Mouse (Mus musculus) MEL (cell line): ENCODE results near the gene Twnk. TPM values are rescaled to one million over a fixed set of nuclear protein-coding genes. Genes with fewer than 3 reads are reported as not detected.

Source experiments
- DNase-seq: peaks from one replicate; pipeline ENCODE4 v3.0.0; 2011; ENCODE audit warnings: low read depth, low spot score
- H3K27ac ChIP-seq: 2 replicates; pipeline ENCODE4 v1.5.1; 2012; ENCODE audit warnings: low read depth, mild to moderate bottlenecking, control low read depth, low read length, moderate library complexity; ENCODE audit not compliant: control insufficient read depth
- H3K27me3 ChIP-seq, 2 experiments: fragments of 150-350 bp in 1 of 2; sonication (generic) in 1 of 2; 2 replicates each; pipeline ENCODE4 v1.6.1; 2012; ENCODE audit warnings: low read length in 2 of 2, mild to moderate bottlenecking in 2 of 2, improper control_type of control experiment in 1 of 2, moderate library complexity in 1 of 2; ENCODE audit not compliant: insufficient read depth in 2 of 2, control insufficient read depth in 1 of 2
- H3K36me3 ChIP-seq, 2 experiments: 2 replicates each; pipeline ENCODE4 v1.6.1; 2012 to 2014; ENCODE audit warnings: low read length in 2 of 2, improper control_type of control experiment in 1 of 2, inconsistent platforms in 1 of 2, mild to moderate bottlenecking in 1 of 2; ENCODE audit not compliant: insufficient read depth in 2 of 2, control insufficient read depth in 1 of 2
- H3K4me1 ChIP-seq, 2 experiments: fragments of 150-350 bp in 1 of 2; sonication (generic) in 1 of 2; 2 replicates each; pipeline ENCODE4 v1.6.1; 2012; ENCODE audit warnings: low read length in 2 of 2, improper control_type of control experiment in 1 of 2, mild to moderate bottlenecking in 1 of 2; ENCODE audit not compliant: insufficient read depth in 2 of 2, control insufficient read depth in 1 of 2
- H3K4me3 ChIP-seq, 2 experiments: fragments of 150-350 bp in 1 of 2; sonication (generic) in 1 of 2; 2 replicates each; pipeline ENCODE4 v1.5.1; 2012; ENCODE audit warnings: low read depth in 2 of 2, low read length in 2 of 2, mild to moderate bottlenecking in 2 of 2, moderate library complexity in 2 of 2, control low read depth in 1 of 2, improper control_type of control experiment in 1 of 2; ENCODE audit not compliant: control insufficient read depth in 1 of 2, insufficient read depth in 1 of 2
- H3K79me2 ChIP-seq: 2 replicates; pipeline ENCODE4 v1.6.1; 2012; ENCODE audit warnings: mild to moderate bottlenecking, low read length, moderate library complexity; ENCODE audit not compliant: control insufficient read depth, poor library complexity, insufficient read depth
- H3K9ac ChIP-seq: 2 replicates; pipeline ENCODE4 v1.6.1; 2012; ENCODE audit warnings: low read depth, mild to moderate bottlenecking, control low read depth, low read length, moderate library complexity; ENCODE audit not compliant: control insufficient read depth, poor library complexity, severe bottlenecking
- H3K9me3 ChIP-seq: fragments of 150-350 bp; sonication (generic); replicated peaks from 2 replicates; pipeline ENCODE4 v1.6.1; 2012; ENCODE audit warnings: mild to moderate bottlenecking, low read length, improper control_type of control experiment, moderate library complexity; ENCODE audit not compliant: insufficient read depth
- CHD2 ChIP-seq: IDR thresholded peaks from 2 replicates; pipeline ENCODE4 v1.6.1; 2011; ENCODE audit warnings: low read length, improper control_type of control experiment
- CTCF ChIP-seq, 3 experiments: IDR thresholded peaks in 2 of 3; conservative IDR thresholded peaks in 1 of 3; 2 replicates each; pipeline ENCODE4 v1.5.1; 2011 to 2012; ENCODE audit warnings: low read length in 3 of 3, low read depth in 2 of 3, mild to moderate bottlenecking in 2 of 3, improper control_type of control experiment in 1 of 3, inconsistent platforms in 1 of 3, mixed read lengths in 1 of 3, moderate library complexity in 1 of 3; ENCODE audit not compliant: control insufficient read depth in 1 of 3, insufficient read depth in 1 of 3, poor library complexity in 1 of 3, severe bottlenecking in 1 of 3
- ELF1 ChIP-seq: IDR thresholded peaks from 2 replicates; pipeline ENCODE4 v1.6.1; 2014; ENCODE audit warnings: low read depth, mild to moderate bottlenecking, inconsistent platforms, low read length, improper control_type of control experiment, moderate library complexity
- EP300 ChIP-seq, 2 experiments: IDR thresholded peaks; 2 replicates each; pipeline ENCODE4 v1.6.1; 2011; ENCODE audit warnings: improper control_type of control experiment in 2 of 2, low read length in 2 of 2, low read depth in 1 of 2, mild to moderate bottlenecking in 1 of 2
- GABPA ChIP-seq: IDR thresholded peaks from 2 replicates; pipeline ENCODE4 v1.6.1; 2012; ENCODE audit warnings: low read depth, mild to moderate bottlenecking, inconsistent platforms, low read length, improper control_type of control experiment, moderate library complexity
- GATA1 ChIP-seq: IDR thresholded peaks from 2 replicates; pipeline ENCODE4 v1.6.1; 2011; ENCODE audit warnings: low read depth, low read length, improper control_type of control experiment
- HCFC1 ChIP-seq: IDR thresholded peaks from 2 replicates; pipeline ENCODE4 v1.6.1; 2012; ENCODE audit warnings: low read depth, mild to moderate bottlenecking, inconsistent platforms, low read length, improper control_type of control experiment, moderate library complexity
- MAFK ChIP-seq: IDR thresholded peaks from 2 replicates; pipeline ENCODE4 v1.6.1; 2011; ENCODE audit warnings: low read depth, mild to moderate bottlenecking, low read length, improper control_type of control experiment, borderline replicate concordance
- MXI1 ChIP-seq: IDR thresholded peaks from 2 replicates; pipeline ENCODE4 v1.6.1; 2011; ENCODE audit warnings: mild to moderate bottlenecking, low read depth, low read length, improper control_type of control experiment
- SMC3 ChIP-seq: IDR thresholded peaks from 2 replicates; pipeline ENCODE4 v1.6.1; 2011; ENCODE audit warnings: low read depth, low read length, improper control_type of control experiment
- TAL1 ChIP-seq: IDR thresholded peaks from 2 replicates; pipeline ENCODE4 v1.6.1; 2012; ENCODE audit warnings: mild to moderate bottlenecking, inconsistent platforms, low read length, moderate library complexity, mixed read lengths
- TCF12 ChIP-seq: IDR thresholded peaks from 2 replicates; pipeline ENCODE4 v1.6.1; 2014; ENCODE audit warnings: low read depth, mild to moderate bottlenecking, inconsistent platforms, low read length, improper control_type of control experiment, moderate library complexity
- UBTF ChIP-seq: IDR thresholded peaks from 2 replicates; pipeline ENCODE4 v1.6.1; 2012; ENCODE audit warnings: low read depth, mild to moderate bottlenecking, inconsistent platforms, low read length, improper control_type of control experiment, moderate library complexity, borderline replicate concordance; ENCODE audit not compliant: insufficient read depth
- ZC3H11A ChIP-seq: IDR thresholded peaks from 2 replicates; pipeline ENCODE4 v1.6.1; 2012; ENCODE audit warnings: low read depth, mild to moderate bottlenecking, inconsistent platforms, low read length, improper control_type of control experiment
- ZKSCAN1 ChIP-seq: IDR thresholded peaks from 2 replicates; pipeline ENCODE4 v1.6.1; 2012; ENCODE audit warnings: low read depth, mild to moderate bottlenecking, inconsistent platforms, low read length, improper control_type of control experiment, moderate library complexity
- polyA plus RNA-seq, 2 experiments: library from polyadenylated mRNA; stranded (reverse) in 1 of 2; unstranded in 1 of 2; fragments of >175 nt in 1 of 2; fragments of >200 nt in 1 of 2; gene quantifications; 2 replicates each; pipeline versions ENCODE4 v1.2.1 to v1.2.4; 2012; ENCODE audit warnings: low replicate concordance in 2 of 2, low read depth in 1 of 2; ENCODE audit not compliant: insufficient read length in 2 of 2, insufficient read depth in 1 of 2, missing spikeins in 1 of 2
- total RNA-seq: library from RNA; depleted of rRNA; stranded (reverse); fragments of 300-350 nt; gene quantifications from 2 replicates; pipeline ENCODE4 v1.2.3, GENCODE M21; 2012

Gene Twnk
- total and polyA plus RNA-seq, 3 experiments = 37.5 to 55.6 TPM; not detected in 1

- TF ChIP-seq ZKSCAN1 (no peak), CHD2 (no peak), GABPA (no peak)
Observed at GRCm38 (mm10) chr19:45005444-45005843, at the start of gene Twnk (continued).

- Histone ChIP-seq H3K9ac (no peak overlapping the region), H3K79me2 (no peaks in the 10 kb centered on the region), H3K4me1 (no peaks in the 10 kb centered on the region), H3K4me3 (no peak overlapping the region), H3K27me3 (no peaks in the 10 kb centered on the region), H3K9me3 (no peaks in the 10 kb centered on the region), H3K27ac (no peak overlapping the region), H3K36me3 (peaks cover 2 to 31% of the 10 kb centered on the region in 2 experiments; a peak in 2 of 4 replicates)
- TF ChIP-seq MAFK = no peak
- no peak for TF ChIP-seq GABPA
- TF ChIP-seq SMC3 = no peak
- TF ChIP-seq TAL1 = no peak
- TF ChIP-seq UBTF = no peak
- TF ChIP-seq TCF12 = no peak
- TF ChIP-seq CTCF (IDR thresholded peaks at IDR 0.05 in 2 of 3, conservative IDR thresholded peaks at IDR 0.05 in 1 of 3; ENCODE audit: control insufficient read depth in 1 of 3, insufficient read depth in 1 of 3, low read depth in 2 of 3, low read length in 3 of 3, poor library complexity in 1 of 3, severe bottlenecking in 1 of 3) = no peak
- TF ChIP-seq MXI1 = no peak
- no peak for TF ChIP-seq HCFC1
- no peak for DNase-seq
Observed at GRCm38 (mm10) chr19:44959633-44960032, 45.8 kb upstream of the Twnk start.

GRCm38 (mm10) chr19:44965978-44966377, 39.5 kb upstream of the Twnk start:
- DNase-seq = peak; percentile 56
- Histone ChIP-seq H3K9me3 (no peaks in the 10 kb centered on the region), H3K79me2 (no peaks in the 10 kb centered on the region), H3K27ac (no peak overlapping the region), H3K9ac (no peak overlapping the region), H3K36me3 (peaks cover 17 to 58% of the 10 kb centered on the region in 2 experiments), H3K27me3 (no peaks in the 10 kb centered on the region), H3K4me1 (peaks cover 7 to 12% of the 10 kb centered on the region in 2 experiments), H3K4me3 (no peak overlapping the region)
- TF ChIP-seq CTCF (IDR thresholded peaks at IDR 0.05 in 2 of 3, conservative IDR thresholded peaks at IDR 0.05 in 1 of 3; ENCODE audit: control insufficient read depth in 1 of 3, insufficient read depth in 1 of 3, low read depth in 2 of 3, low read length in 3 of 3, poor library complexity in 1 of 3, severe bottlenecking in 1 of 3) (peak in 2 of 3 experiments; percentile 34 to 48; a peak in 4 of 6 replicates), ELF1 (no peak)

GRCm38 (mm10) chr19:44968329-44968728, 37.1 kb upstream of the Twnk start:
- TF ChIP-seq TCF12 (peak; percentile 19; the same call in 1 of the 2 replicates), HCFC1 (no peak), EP300 (IDR thresholded peaks at IDR 0.05; ENCODE audit: low read depth in 1 of 2, low read length in 2 of 2) (peak; percentile 68 to 69; a peak in 3 of 4 replicates), ZC3H11A (no peak), GATA1 (peak; percentile 79)
- DNase-seq = no peak
- Histone ChIP-seq H3K79me2 (no peaks in the 10 kb centered on the region), H3K9ac (no peak overlapping the region), H3K27me3 (no peaks in the 10 kb centered on the region), H3K4me1 (peaks cover 7 to 12% of the 10 kb centered on the region in 2 experiments), H3K9me3 (no peaks in the 10 kb centered on the region), H3K27ac (0 out of 2 replicates have a peak overlapping the region, but pooled peaks have one; percentile 24), H3K36me3 (peaks cover 15 to 62% of the 10 kb centered on the region in 2 experiments), H3K4me3 (no peak overlapping the region)
